Mouse (Mus musculus) CD8-positive naive resting alpha-beta T cell, adult 2 months (primary cell): Measurements from ENCODE around the gene Nup160.
A peak's percentile ranks its signal among the peaks of the same experiment; 100 is the strongest.

Source experiments
- DNase-seq, 2 experiments: peaks; one replicate each; pipeline ENCODE4 v3.0.0; 2022; ENCODE audit warnings: low read depth in 2 of 2, low spot score in 2 of 2

Nup160 gene

GRCm38 (mm10) chr2:90677007-90677406 lies at the start of gene Nup160:
Gene Nup160, plus strand, starts transcription at chr2:90677215.
- no peak for DNase-seq

GRCm38 (mm10) chr2:90628261-90628660 lies 48.8 kb upstream of the Nup160 start:
- DNase-seq = no peak

DNA sequence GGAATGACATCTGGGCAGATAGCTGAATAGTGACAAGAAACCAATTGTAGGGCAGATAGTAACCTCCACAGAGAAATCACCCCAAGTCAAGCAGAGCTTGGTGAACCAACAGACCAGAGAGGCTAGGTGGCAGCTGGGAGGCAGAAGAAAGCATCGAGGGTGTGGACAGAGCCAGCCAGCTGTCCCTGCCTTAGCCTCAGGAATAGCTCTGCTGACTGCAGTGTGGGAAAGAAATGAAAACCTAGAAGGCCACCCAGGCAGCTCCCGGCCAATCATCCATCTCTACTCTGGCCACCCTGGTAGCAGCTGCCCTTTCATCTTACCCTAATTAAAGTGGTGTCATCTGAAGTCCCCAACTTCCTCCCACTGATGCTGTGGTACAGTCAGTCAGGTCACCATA lies 47.5 kb upstream of the Nup160 start:
- DNase-seq = no peak

- DNase-seq = no peak
These were observed 44.9 kb upstream of the Nup160 start for GRCm38 (mm10) chr2:90631938-90632733.

- no peak for DNase-seq
These were observed 42.3 kb upstream of the Nup160 start for GRCm38 (mm10) chr2:90634671-90635070.

- peak in 1 of 2 experiments; percentile 10 for DNase-seq
These were observed 41.8 kb upstream of the Nup160 start for GRCm38 (mm10) chr2:90635085-90635723.

DNA sequence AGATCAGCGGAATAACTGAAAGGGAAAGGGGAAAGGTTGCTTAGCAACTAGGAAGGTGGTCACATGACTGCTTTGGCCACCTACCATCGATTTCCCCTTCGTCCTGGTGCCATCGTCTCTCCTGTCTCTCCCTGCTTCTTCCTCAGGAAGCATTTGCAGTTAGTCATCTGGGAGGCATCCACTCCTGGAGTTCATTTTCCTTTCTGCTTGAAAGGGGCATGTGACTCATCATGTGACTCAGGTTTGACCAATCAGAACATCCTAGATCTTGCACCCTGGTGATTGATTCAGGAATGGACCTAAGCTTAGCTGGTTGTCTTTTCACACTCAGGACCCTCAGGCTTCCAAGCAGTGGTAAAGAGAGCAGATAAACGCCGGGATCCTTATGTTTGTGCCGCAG lies 40.2 kb upstream of the Nup160 start:
- no peak for DNase-seq

GRCm38 (mm10) chr2:90638986-90639746 lies 37.8 kb upstream of the Nup160 start:
- DNase-seq = no peak

DNA sequence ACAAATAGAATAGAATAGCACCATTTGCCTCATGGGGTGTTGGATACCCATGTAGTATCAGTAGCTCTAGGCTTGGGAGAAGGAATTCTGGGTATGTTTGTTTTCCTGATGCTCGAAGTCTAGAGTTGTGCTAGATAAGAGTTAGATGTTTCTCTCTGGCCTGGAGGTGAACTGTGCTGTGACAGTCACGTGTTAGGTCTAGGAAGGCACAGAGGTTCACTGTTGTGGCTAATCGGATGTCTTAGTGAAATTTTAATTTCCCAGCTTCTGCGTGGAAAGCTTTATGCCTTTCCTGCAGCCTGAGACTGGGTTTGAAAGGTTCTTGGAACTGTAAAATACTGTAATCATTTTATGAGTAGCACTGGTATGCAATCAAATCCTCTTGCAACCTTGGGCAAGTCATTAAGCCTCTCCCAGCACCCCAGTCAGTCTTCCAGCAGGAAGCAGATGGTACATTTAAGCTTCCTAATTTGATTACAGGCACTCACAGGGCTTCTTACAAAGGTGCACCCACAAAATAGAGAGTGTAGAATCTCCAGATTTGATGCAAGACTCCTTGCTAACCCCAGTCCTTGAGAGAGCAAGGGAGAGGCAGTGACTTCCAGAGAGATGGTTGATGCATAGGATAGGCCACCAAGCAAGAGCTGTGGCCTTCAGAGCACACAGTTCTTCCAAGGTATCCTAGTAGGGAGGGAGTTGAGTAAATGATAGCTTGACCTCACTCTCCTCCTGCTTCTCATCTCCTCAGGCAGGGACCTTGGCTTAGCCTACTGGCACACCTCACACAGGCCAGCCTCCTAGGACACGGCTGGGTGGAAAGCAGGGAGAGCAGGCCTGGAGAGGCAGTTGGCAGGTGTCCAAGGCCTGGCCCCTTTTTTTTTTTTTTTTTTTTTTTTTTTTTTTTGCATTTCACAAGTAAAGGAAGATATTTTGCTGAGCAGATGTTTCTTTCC lies 37.0 kb upstream of the Nup160 start:
- no peak for DNase-seq

- DNase-seq = no peak
These were observed 35.9 kb upstream of the Nup160 start for GRCm38 (mm10) chr2:90641007-90641709.

GRCm38 (mm10) chr2:90641710-90642039 lies 35.3 kb upstream of the Nup160 start:
- no peak for DNase-seq

- no peak for DNase-seq
These were observed 29.9 kb upstream of the Nup160 start for GRCm38 (mm10) chr2:90647084-90647483.

GRCm38 (mm10) chr2:90649405-90649804 lies 27.6 kb upstream of the Nup160 start:
- DNase-seq = no peak

DNA sequence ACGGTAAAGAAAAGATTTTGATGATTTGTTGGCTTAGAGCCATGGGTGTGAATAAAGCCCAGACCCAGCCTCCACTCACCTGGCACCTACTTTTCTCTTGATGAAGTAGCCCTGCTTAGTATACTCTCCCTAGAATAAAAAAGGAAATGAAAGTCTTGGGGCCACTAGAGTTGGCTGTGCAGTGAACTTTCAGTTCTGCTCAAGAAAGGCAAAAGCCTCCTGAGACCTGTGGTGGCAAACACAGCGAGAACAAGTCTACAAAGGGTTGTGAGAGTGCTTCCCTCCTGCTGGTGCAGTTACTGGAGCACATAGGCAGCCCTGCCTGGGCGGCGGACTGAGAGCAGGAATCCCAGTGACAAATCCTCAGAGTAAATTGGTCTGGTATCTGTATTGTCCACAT lies 27.1 kb upstream of the Nup160 start:
- DNase-seq = no peak

DNA sequence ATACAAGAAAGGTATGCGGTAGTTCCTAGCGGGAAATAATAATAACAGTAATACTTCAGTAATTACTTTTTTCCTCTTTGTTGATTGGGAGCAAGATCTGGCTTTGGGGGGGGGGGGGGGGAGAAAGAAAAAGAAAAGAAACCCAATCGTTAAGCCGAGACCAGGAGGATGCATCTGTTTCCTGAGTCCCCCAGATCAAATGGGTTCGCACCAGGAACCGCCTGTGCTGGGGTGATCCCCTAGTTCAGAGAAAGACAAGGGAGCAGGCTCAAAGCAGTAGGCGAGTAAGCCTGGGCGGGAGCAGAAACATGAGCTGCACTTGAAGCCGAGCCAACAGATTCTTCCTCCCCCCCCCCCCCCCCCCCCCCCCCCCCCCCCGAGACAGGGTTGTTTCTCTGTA lies 24.9 kb upstream of the Nup160 start:
- DNase-seq = no peak

GRCm38 (mm10) chr2:90652993-90653392 lies 24.0 kb upstream of the Nup160 start:
- no peak for DNase-seq

DNA sequence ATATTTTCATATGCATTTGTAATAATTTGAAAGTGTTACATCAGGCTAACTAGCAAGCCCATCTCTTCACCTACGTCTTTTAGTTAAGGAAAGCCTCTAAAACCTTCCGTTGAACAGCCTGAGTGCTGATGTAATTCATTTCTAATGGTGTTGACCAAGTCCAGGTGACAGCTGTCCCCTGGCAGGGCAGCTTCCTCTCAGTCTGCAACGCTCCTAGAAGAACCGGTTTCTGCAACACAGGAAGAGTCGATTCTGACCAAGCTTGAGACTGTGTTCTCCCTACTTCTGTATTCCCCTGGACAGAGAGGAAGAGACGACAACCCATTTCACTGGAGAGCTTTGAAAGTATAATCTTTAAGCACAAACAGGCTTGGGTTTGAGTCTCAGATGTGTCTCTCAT lies 21.6 kb upstream of the Nup160 start:
- DNase-seq = no peak

DNA sequence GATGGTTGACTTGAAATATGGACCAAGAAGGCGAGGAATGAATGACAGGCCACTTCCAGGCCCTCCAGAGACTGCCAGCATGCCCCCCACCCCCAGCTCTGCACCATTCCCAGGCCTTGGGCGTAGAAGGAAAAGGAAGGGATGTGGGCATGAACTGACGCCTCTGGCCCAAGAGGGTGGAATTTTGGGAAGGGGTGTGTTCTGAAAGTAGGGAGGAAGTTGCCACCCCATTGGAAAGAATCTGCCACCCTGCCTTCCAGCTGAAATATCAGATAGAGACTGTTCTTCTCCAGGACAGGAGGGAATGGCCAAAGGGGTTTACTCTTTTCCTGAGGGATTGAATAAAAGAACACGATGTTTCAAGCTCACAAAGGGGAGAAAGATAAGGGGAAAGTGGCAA lies 18.4 kb upstream of the Nup160 start:
- DNase-seq = no peak

- no peak for DNase-seq
These were observed 18.0 kb upstream of the Nup160 start for GRCm38 (mm10) chr2:90659016-90659415.

DNA sequence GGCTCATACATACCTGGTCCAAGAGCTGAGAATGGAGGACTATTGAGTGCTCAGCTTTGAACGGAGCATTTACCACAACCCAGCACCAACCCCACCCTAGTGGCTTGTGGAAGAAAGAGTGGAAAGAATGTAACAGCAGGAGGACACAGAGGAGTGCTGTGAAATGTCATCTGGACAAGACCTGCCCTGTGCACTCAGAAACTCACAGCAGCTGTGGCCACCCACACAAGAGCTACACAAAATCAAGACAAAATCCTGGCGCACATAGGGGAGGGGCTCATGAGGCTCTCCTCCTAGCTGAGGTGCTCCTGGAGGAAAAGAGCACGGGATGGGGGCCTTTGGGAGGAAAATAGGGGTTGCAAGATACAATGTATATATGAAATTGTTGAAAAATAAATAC lies 17.4 kb upstream of the Nup160 start:
- DNase-seq = no peak
